Mouse (Mus musculus) liver, adult 2 months (tissue): ENCODE results near the gene Arl2. TPM values are rescaled to one million over a fixed set of nuclear protein-coding genes. Genes with fewer than 3 reads are reported as not detected.

Experiments
- DNase-seq: peaks from one replicate; pipeline ENCODE4 v3.0.0-alpha.2; 2011; ENCODE audit warnings: low read depth, low spot score; ENCODE audit errors: extremely low read depth
- H3K27ac ChIP-seq: fragments of 200-500 bp; replicated peaks from 2 replicates; pipeline ENCODE4 v1.5.1; 2012; ENCODE audit warnings: low read depth, mild to moderate bottlenecking, control low read depth, inconsistent platforms, low read length; ENCODE audit not compliant: insufficient read depth
- H3K27me3 ChIP-seq: fragments of 200-500 bp; 2 replicates; pipeline ENCODE4 v1.6.1; 2012; ENCODE audit warnings: mild to moderate bottlenecking, moderate library complexity, low read length, inconsistent platforms; ENCODE audit not compliant: control insufficient read depth, insufficient read depth
- H3K36me3 ChIP-seq: fragments of 200-500 bp; 2 replicates; pipeline ENCODE4 v1.6.1; 2012; ENCODE audit warnings: low read length, inconsistent platforms; ENCODE audit not compliant: control insufficient read depth, insufficient read depth
- H3K4me1 ChIP-seq: fragments of 200-500 bp; 2 replicates; pipeline ENCODE4 v1.6.1; 2011; ENCODE audit warnings: low read length; ENCODE audit not compliant: control insufficient read depth, insufficient read depth
- H3K4me3 ChIP-seq: fragments of 200-500 bp; 2 replicates; pipeline ENCODE4 v1.5.1; 2011; ENCODE audit warnings: low read depth, mild to moderate bottlenecking, control low read depth, low read length, moderate library complexity; ENCODE audit not compliant: insufficient read depth
- H3K79me2 ChIP-seq: fragments of 200-500 bp; 2 replicates; pipeline ENCODE4 v1.6.1; 2012; ENCODE audit warnings: inconsistent platforms, mild to moderate bottlenecking, low read length, moderate library complexity; ENCODE audit not compliant: control insufficient read depth, insufficient read depth
- H3K9ac ChIP-seq: fragments of 200-500 bp; 2 replicates; pipeline ENCODE4 v1.6.1; 2012; ENCODE audit warnings: low read depth, mild to moderate bottlenecking, control low read depth, inconsistent platforms, low read length
- CTCF ChIP-seq: fragments of 200-500 bp; IDR thresholded peaks from 2 replicates; pipeline ENCODE4 v1.5.1; 2011; ENCODE audit warnings: low read depth, low read length, control low read depth
- POLR2A ChIP-seq: fragments of 200-500 bp; IDR thresholded peaks from 2 replicates; pipeline ENCODE4 v1.6.1; 2011; ENCODE audit warnings: low read length, control low read depth; ENCODE audit not compliant: insufficient read depth; ENCODE audit errors: extremely low read depth
- WGBS: fragments of 180-500 bp; shearing (Covaris S2); methylation state at CpG from one replicate; pipeline ENCODE4 v1.1.7; 2018; 5-methylcytosine and 5-hydroxymethylcytosine counted together
- polyA plus RNA-seq: library from polyadenylated mRNA; depleted of rRNA; stranded (reverse); fragments of >200 nt; gene quantifications from 2 replicates; pipeline ENCODE4 v1.2.3, GENCODE M21; 2012
- total RNA-seq: library from RNA; depleted of rRNA; stranded (reverse); fragments of >200 nt; gene quantifications from 2 replicates; pipeline ENCODE4 v1.2.3, GENCODE M21; 2014

Arl2 gene
- total and polyA plus RNA-seq, 2 experiments, result 3.0 to 16.3 TPM

DNA sequence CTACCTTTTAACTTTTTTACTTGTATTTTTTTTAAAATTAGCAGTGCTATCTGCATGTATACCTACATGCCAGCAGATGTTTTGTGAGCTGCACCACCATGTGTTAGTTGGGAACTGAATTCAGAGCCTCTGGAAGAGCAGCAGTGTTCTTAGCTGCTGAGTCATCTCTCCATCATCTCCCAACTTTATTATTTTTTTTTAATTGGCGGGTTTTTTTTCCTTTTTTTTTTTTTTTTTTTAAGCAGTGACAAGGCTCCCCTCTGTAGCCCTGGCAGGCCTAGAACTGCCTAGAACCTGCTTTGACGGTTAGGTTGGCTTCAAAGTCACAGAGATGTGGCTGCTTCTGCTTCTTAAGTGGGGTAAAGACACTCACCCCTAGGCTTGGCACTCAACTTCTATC is 16.4 kb downstream of the Arl2 start:
- DNase-seq, result no peak
- Histone ChIP-seq H3K36me3 (no peaks in the 10 kb centered on the region), H3K4me3 (no peak overlapping the region), H3K27ac (no peak overlapping the region), H3K9ac (no peak overlapping the region), H3K4me1 (peaks cover 1% of the 10 kb centered on the region), H3K79me2 (no peaks in the 10 kb centered on the region), H3K27me3 (no peaks in the 10 kb centered on the region)
- WGBS, result 85% methylated on average over 2 of the region's 2 CpGs
- TF ChIP-seq POLR2A, result no peak
- TF ChIP-seq CTCF, result no peak

DNA sequence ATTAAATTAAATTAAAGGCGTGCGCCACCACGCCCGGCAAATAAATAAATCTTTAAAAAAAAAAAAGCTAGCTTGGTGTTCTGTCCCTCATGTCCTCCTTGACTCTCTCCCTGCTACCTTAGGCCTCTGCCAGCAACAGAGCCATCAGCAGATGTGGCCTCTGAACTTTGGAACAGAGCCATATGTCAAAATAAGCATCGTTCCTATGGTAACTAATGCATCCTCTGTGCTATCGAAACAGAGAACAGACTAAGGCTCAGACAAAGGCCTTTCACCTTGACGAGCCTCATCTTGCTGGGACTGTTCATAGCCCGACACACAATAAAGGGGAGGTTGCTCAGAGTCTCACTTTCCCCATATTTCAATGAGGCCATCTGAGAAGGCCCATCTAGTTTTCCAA is 18.0 kb downstream of the Arl2 start:
- Histone ChIP-seq H3K9ac (no peak overlapping the region), H3K27ac (no peak overlapping the region), H3K36me3 (no peaks in the 10 kb centered on the region), H3K4me1 (peaks cover 4% of the 10 kb centered on the region), H3K79me2 (no peaks in the 10 kb centered on the region), H3K4me3 (no peak overlapping the region), H3K27me3 (no peaks in the 10 kb centered on the region)
- no peak for TF ChIP-seq POLR2A
- no peak for TF ChIP-seq CTCF
- DNase-seq, result peak; percentile 84
- WGBS, result 35% methylated on average over 8 of the region's 8 CpGs

DNA sequence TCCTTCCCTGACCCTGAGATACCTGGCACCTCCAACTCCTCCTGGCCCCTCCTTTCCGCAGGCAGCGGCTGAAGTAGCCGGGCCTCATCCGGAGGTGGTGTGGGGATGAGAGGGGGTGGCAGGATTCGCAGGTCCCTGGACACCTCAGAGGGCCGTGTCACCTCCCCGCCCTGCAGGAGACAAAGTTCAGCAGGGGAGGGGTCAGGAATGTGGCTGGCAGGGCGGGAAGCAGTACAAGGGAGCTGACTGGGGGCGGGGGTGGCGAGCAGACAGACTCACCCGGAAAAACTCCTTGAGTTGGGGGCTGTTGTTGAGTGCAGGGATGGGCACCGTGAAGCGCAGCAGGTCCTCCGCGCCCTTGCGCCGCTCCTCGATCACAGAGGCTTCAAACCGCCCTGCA is 19.6 kb downstream of the Arl2 start:
- Histone ChIP-seq H3K4me3 (no peak overlapping the region), H3K27ac (no peak overlapping the region), H3K27me3 (no peaks in the 10 kb centered on the region), H3K79me2 (no peaks in the 10 kb centered on the region), H3K4me1 (peaks cover 4% of the 10 kb centered on the region), H3K36me3 (no peaks in the 10 kb centered on the region), H3K9ac (no peak overlapping the region)
- TF ChIP-seq POLR2A (no peak), CTCF (no peak)
- DNase-seq, result no peak
- WGBS, result 60% methylated on average over 19 of the region's 19 CpGs

DNA sequence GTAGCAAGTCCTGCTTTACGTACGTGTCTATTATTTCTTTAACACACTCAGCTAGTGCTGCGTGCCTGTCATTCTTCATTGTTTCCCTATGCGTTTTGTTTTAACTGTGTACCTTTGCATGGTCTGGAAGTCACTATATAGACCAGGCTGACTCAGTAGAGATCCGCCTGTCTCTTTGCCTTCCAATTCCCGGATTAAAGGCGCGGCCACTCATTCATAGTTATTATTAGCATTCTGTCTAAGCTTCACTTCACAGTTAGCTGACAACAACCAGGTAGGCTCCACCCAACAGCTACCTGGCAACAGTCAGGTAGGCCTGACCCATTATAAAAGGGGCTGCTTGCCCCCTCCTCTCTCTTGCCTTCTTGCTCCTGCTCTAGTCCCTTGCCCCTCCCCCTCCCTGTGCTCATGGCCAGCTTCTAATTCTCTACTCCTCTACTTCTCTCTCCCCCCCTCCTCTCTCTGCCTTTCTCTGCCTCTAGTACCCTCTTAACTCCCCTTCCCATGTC is 22.6 kb downstream of the Arl2 start:
- Histone ChIP-seq H3K27me3 (no peaks in the 10 kb centered on the region), H3K4me3 (peak overlapping the region; percentile 38), H3K79me2 (no peaks in the 10 kb centered on the region), H3K4me1 (peaks cover 2% of the 10 kb centered on the region; the same call in 1 of the 2 replicates), H3K36me3 (no peaks in the 10 kb centered on the region), H3K27ac (peak overlapping the region; percentile 38), H3K9ac (peak overlapping the region; percentile 63)
- WGBS, result 2% methylated on average over 8 of the region's 8 CpGs
- DNase-seq, result no peak
- no peak for TF ChIP-seq POLR2A
- TF ChIP-seq CTCF, result no peak

DNA sequence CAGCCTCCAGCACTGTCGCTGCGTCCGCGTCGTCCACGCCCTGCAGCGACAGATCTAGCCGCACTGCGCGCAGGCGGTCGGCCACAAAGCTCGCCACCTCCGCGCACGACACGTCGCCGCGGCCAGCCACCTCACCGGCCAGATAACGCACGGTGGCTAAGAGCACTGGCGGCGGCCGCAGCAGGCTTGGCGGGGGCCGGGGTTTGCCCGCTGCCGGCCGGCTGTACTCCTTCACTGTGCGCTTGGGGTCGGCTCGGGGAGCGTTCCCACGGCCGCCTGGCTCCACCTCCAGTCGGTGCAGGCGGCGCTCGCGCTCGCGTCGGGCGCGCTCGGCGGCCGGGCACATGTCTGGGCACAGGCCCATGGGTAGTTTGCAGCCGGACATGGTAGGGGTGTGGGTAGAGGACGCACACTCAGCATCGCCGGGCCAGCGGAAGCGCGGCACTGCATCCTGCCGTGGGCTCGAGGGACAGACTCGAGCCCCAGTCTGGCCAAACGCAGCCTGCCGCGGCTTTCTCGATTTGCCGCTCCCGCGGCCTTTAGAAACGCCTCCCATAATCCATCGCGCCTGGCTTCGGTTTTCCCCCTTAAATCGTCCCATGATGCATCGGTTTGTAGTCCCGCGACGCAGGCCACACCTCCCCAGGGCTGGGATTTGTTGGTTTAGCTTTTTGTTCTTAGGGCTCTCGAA is 23.2 kb downstream of the Arl2 start, which contains the start of gene Sac3d1:
TSS of gene Sac3d1 (minus strand) at position 665 of the 691 bp plus-strand sequence.
- Histone ChIP-seq H3K27me3 (no peaks in the 10 kb centered on the region), H3K4me1 (0 out of 2 replicates have a peak, but pooled peaks cover 2% of the 10 kb centered on the region), H3K27ac (peak within 1 kb of the TSS; percentile 74), H3K36me3 (no peaks in the 10 kb centered on the region), H3K79me2 (no peaks in the 10 kb centered on the region), H3K9ac (peak within 1 kb of the TSS; percentile 92), H3K4me3 (peak within 1 kb of the TSS; percentile 89)
- peak; percentile 91 for DNase-seq
- under 1% methylated on average over 77 of the region's 77 CpGs for WGBS
- TF ChIP-seq CTCF, result no peak
- TF ChIP-seq POLR2A, result 0 out of 2 replicates have a peak, but pooled peaks have one; percentile 39

DNA sequence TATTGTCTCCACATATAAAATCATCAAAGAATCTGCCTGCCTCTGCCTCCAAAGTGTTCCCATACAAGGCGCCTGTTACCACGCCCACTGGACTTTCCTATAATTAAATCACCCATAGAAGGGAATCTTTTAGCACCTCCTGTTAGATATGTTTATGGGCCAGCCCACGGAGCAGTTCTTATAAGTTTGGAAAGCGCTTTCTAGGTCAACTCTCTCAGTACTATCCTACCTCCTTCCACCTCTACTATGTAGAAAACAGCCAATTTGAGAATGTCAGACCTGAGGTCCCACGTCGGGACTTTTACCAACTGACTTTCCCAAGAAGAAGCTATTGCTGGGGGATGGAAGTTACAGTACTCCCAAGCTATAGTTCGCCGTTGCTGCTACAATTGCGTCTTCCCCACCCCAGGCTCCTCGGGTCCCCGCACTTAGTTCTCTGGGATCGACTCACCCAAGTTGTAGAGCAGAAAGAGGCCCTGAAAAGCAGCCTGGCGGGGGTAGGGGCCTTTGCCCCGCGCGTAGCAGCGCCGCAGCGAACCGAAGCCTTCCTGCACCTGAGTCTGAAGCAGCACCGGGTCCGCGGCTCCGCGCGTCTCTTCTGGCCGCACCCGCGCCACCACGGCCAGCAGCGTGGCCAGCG is 23.9 kb downstream of the Arl2 start:
- Histone ChIP-seq H3K79me2 (no peaks in the 10 kb centered on the region), H3K36me3 (no peaks in the 10 kb centered on the region), H3K27ac (peak overlapping the region; percentile 74), H3K4me3 (peak overlapping the region; percentile 89), H3K4me1 (0 out of 2 replicates have a peak, but pooled peaks cover 2% of the 10 kb centered on the region), H3K27me3 (no peaks in the 10 kb centered on the region), H3K9ac (peak overlapping the region; percentile 92)
- WGBS, result 4% methylated on average over 32 of the region's 32 CpGs
- TF ChIP-seq CTCF, result no peak
- TF ChIP-seq POLR2A, result no peak
- no peak for DNase-seq
